Mouse (Mus musculus): ENCODE measurements around the gene Bpifb2.
A peak's percentile ranks its signal among the peaks of the same experiment; 100 is the strongest.

Gene Bpifb2

GRCm38 (mm10) chr2:153933311-153933710 is 58.5 kb downstream of the Bpifb2 start:
- no peak for DNase-seq

- no peak for DNase-seq
Observed at GRCm38 (mm10) chr2:153935348-153935747, 60.5 kb downstream of the Bpifb2 start.

GRCm38 (mm10) chr2:153937843-153938242 is 63.0 kb downstream of the Bpifb2 start, which contains the start of gene Bpifb4:
Gene Bpifb4, plus strand, starts transcription at chr2:153938212.
- DNase-seq = no peak

GRCm38 (mm10) chr2:153943537-153943936 is 68.7 kb downstream of the Bpifb2 start:
- peak; percentile 73 for DNase-seq

- DNase-seq = no peak
Observed at GRCm38 (mm10) chr2:153944567-153944966, 69.7 kb downstream of the Bpifb2 start.

Measured in thymus, postnatal 4 days (tissue).